Mouse (Mus musculus) heart, postnatal 25 days (tissue): ENCODE results near the gene Gm49373. TPM values are rescaled to one million over a fixed set of nuclear protein-coding genes. Genes with fewer than 3 reads are reported as not detected.

Source experiments
- DNase-seq: peaks from one replicate; pipeline ENCODE4 v3.0.0; 2022; ENCODE audit warnings: low spot score
- intact Hi-C: fragments of 180-260 bp; cut with DNase I; formaldehyde crosslinking; loops from one replicate; pipeline ENCODE4 v1.15.1; 2025
- total RNA-seq, 2 experiments: library from RNA; stranded (reverse); gene quantifications; 2 replicates each; pipeline ENCODE4 v1.2.3; 2021

The Gm49373 gene
- total RNA-seq, 2 experiments from 2014 or later = 0.13 TPM; not detected in 1

GRCm38 (mm10) chr9:21030781-21031250 is 42.1 kb downstream of the Gm49373 start:
- intact Hi-C loops = loop anchor here (5.0 kb wide), 1 partner anchor 106 kb away; no protein-coding TSS in a partner anchor
- peak; percentile 79 for DNase-seq

GRCm38 (mm10) chr9:21030055-21030600 is 42.8 kb downstream of the Gm49373 start:
- DNase-seq = no peak
- intact Hi-C loops = loop anchor here (5.0 kb wide), 1 partner anchor 107 kb away; no protein-coding TSS in a partner anchor

GRCm38 (mm10) chr9:21029291-21030054 is 43.4 kb downstream of the Gm49373 start, which contains the start of gene Icam4:
Icam4 (plus strand) TSS chr9:21029373.
- intact Hi-C loops = loop anchor here (2.0 to 5.0 kb wide), 2 partner anchors 27 to 108 kb away; partner anchors contain the start of gene Mrpl4
- peak; percentile 65 for DNase-seq

GRCm38 (mm10) chr9:21028560-21029110 is 44.3 kb downstream of the Gm49373 start:
- DNase-seq = no peak
- intact Hi-C loops = loop anchor here (2.0 kb wide), 1 partner anchor 26 kb away; the partner anchor contains the start of gene Mrpl4

DNA sequence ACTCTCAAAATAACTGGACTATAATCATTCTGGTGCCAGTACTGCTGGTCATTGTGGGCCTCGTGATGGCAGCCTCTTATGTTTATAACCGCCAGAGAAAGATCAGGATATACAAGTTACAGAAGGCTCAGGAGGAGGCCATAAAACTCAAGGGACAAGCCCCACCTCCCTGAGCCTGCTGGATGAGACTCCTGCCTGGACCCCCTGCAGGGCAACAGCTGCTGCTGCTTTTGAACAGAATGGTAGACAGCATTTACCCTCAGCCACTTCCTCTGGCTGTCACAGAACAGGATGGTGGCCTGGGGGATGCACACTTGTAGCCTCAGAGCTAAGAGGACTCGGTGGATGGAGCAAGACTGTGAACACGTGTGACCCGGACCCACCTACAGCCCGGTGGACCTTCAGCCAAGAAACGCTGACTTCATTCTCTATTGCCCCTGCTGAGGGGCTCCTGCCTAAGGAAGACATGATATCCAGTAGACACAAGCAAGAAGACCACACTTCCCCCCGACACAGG is 45.1 kb downstream of the Gm49373 start:
- intact Hi-C loops = loop anchor here (2.0 kb wide), 1 partner anchor 25 kb away; the partner anchor contains the start of gene Mrpl4
- no peak for DNase-seq

- no peak for DNase-seq
- intact Hi-C loops = no loop called here
Measured at GRCm38 (mm10) chr9:21026849-21027248, 46.0 kb downstream of the Gm49373 start.

DNA sequence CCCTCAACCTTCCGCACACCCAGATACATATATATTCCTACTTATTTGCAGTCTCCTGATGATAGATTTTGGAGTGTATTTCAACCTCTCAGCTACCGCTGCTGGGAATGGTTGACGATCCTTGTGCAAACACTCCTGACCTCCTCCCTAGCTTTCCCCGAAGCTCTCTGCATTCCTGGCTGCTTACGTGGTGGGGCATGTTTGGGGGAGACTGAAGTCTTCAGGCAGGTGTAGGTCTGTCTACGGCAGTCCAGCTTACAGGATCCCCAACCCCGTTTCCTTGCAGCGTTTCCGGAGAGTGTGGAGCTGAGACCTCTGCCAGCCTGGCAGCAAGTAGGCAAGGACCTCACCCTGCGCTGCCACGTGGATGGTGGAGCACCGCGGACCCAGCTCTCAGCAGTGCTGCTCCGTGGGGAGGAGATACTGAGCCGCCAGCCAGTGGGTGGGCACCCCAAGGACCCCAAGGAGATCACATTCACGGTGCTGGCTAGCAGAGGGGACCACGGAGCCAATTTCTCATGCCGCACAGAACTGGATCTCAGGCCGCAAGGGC is 47.6 kb downstream of the Gm49373 start:
- no peak for DNase-seq
- intact Hi-C loops = no loop called here

DNA sequence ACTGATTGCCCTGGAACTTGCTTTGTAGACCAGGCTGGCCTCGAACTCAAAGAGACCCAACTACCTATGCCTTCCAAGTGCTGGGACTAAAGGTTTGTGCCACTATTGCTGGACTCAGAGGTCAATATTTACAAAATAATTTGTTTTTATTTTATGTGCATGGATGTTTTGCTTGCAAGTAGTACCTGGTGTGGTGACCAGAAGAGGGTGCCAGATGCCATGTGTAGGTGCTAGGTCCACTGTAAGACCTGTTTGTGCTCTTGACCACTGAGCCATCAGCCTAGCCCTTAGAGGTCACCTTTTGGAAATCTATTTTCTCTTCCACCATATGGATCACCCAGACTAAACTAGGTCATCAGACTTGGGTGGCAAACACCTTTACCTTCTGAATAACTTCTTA is 50.2 kb downstream of the Gm49373 start:
- intact Hi-C loops = no loop called here
- no peak for DNase-seq

DNA sequence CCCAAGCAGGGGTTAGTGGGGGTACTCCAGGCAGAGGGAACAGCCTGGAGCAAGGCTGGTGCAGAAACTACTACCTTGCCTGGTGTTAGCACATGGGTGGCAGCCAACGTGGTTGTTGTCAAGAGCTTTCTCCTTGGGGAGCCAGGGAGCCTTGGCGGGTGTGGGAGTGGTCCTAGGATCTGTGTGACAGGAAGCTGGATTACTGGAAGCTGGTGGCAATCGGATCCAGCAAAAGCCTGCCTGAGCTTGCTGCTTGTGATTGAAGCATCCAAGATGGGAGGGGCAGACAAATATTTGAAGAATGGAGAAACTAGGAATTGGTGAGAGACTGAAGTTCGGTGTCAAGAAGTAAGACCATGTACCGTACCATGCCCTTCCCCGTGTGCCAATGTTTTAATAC is 50.6 kb downstream of the Gm49373 start:
- intact Hi-C loops = no loop called here
- no peak for DNase-seq

- DNase-seq = no peak
- intact Hi-C loops = no loop called here
Measured at GRCm38 (mm10) chr9:21021363-21021762, 51.5 kb downstream of the Gm49373 start.

GRCm38 (mm10) chr9:21018600-21018999 is 54.3 kb downstream of the Gm49373 start:
- no peak for DNase-seq
- intact Hi-C loops = no loop called here

GRCm38 (mm10) chr9:21017177-21017575 is 55.7 kb downstream of the Gm49373 start:
- intact Hi-C loops = no loop called here
- no peak for DNase-seq

DNA sequence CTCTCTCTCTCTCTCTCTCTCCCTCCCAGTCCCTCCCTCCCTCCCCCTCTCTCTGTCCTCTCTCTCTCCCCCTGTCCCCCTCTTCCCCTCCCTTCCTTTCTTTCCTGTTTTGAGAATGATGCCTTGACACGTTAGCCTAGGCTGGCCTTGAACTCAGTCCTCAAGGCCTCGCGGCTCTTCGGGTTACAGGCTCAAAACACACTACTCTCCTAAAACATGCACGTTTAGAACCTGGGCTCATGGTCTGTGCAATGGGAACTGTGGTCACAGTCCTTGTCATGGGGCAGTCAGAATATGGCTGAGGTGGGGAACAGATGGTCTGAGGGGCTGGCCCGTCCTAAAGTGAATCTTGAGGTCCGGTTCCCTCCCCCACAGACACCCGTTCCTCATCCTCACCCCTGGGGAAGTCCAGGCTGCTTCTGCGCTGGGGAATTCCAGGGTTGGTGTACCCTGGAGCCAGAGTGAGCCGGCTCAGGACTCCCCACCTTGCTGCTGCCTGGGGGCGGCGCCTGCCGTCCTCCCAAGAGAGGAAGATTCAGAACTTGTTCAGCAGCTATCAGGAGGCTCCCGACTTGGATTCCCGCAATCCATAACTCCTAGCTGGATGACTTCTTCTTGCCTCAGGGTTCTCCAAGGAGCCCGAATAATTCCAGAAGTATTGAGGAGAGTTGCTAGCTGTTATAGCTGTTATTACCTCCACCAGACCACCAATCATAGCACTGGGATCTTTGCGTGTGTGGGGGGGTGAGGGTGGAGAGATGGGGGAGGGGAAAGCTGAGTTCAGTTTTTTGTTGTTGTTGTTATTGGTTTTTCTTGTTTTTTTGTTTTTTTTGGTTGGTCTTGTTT is 56.3 kb downstream of the Gm49373 start:
- intact Hi-C loops = no loop called here
- DNase-seq = no peak

DNA sequence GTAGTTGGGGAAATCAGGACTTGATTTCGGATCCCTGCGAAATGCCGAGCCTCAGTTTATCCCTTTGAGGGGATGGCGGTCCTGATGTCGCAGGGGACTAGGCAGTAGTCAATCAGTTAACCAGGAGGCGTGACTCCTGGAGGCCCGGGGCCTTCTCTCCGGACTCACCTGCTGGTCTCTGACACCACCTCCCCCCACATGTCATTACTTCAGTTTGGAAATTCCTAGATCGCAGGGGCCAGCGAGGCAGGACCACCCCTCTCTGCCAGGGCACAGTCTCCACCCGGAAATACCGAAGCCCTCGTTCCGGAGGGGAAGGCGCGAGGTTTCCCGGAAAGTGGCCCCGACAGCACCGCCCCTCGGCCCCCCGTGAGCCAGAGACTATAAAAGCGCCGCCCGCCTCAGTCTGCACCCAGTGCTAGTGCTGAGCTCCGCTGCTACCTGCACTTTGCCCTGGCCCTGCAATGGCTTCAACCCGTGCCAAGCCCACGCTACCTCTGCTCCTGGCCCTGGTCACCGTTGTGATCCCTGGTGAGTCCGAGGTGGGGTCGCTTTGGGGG is 57.2 kb downstream of the Gm49373 start, which contains the start of gene Icam1:
Gene Icam1 (plus strand): TSS at position 415 of the 560 bp plus-strand sequence.
- intact Hi-C loops = no loop called here

GRCm38 (mm10) chr9:21014691-21015570 is 58.0 kb downstream of the Gm49373 start:
- intact Hi-C loops = no loop called here

More for the DNA sequence above, 57.2 kb downstream of the Gm49373 start, which contains the start of gene Icam1:
- peak; percentile 71 for DNase-seq

More at GRCm38 (mm10) chr9:21014691-21015570, 58.0 kb downstream of the Gm49373 start:
- peak; percentile 69 for DNase-seq
